Mouse (Mus musculus): ENCODE measurements around the gene Olfr509.

DNA sequence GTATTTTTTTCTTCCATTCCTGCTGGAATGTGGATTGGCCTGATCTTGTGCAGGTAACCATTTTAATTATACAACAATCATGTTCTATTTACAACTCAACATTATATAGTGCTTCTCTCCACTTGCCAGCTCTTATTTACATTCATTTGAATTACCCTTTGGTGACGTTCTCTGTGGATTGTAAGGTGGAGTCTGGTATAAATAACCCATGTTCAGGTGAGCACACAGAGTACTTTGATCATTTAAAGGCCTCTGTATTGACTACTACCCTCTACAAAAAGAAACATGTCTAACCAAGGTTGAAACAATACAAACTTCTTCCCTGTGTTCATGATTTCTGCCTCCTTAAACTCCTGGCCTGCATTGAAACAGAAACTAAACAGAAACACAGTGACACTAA is 19.4 kb upstream of the Olfr509 start:
- TF ChIP-seq GATA1 (IDR thresholded peaks at IDR 0.05; ENCODE audit: borderline replicate concordance, low read length) (no peak), FLI1 (IDR thresholded peaks at IDR 0.05; ENCODE audit: low read length) (no peak)
